Mouse (Mus musculus) gastrocnemius, postnatal 4 days (tissue): ENCODE measurements at regions not wholly inside any gene's neighbourhood (a gene's known extent, or its start where the extent isn't known, plus 50 kb on each side); places are given as distances from the start of the nearest gene placed in this dataset.

ENCODE experiments used
- DNase-seq, 2 experiments: peaks; one replicate each; pipeline ENCODE4 v3.0.0; 2021 to 2022; ENCODE audit warnings: low spot score in 2 of 2, mixed read lengths in 2 of 2

- peak in 1 of 2 experiments; percentile 23 for DNase-seq
Measured at GRCm38 (mm10) chrX:145758406-145758805, 253.4 kb upstream of the Amot start.

- DNase-seq = no peak
Measured at GRCm38 (mm10) chrX:145753427-145753826, 248.4 kb upstream of the Amot start.
